In the genomic region with DNA sequence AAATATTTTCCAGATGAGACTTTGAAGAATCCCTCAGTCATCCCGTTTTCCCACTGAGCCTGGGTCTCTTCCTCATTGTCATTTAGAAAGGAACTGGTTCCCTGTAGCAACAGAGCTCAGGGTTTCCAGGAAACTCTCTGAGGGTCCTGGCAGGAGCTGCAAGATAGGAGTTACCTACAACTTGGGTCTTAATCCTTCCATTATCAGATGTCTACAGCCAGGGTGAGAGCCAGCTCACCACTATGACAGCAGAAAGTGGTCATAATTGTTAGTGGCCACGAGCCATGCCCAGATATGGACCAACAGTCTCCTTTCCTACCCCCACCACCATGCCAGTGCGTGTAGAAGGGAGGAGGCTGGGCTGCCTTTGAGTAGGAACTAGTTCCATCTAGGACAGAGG, we compare ENCODE assay signal across 29 mouse cellular contexts. TPM values are rescaled to one million over a fixed set of nuclear protein-coding genes. Genes with fewer than 3 reads are reported as not detected.
"Had no signal": no experiment of that assay in that cellular context is flagged by ENCODE, and none has a peak within 500 bp of the region (broad histone marks: within the 10 kb centered on the region; RNA-seq: fewer than 3 reads in every experiment).

No protein-coding gene starts in this region.

RNA-seq across cellular contexts. Expression of gene Slc7a15, which starts 51.2 kb away (rescaled TPM):
- total RNA-seq: forebrain, postnatal 0 days; gastrocnemius, adult 18-20 months; gastrocnemius, adult 8-10 months; gastrocnemius, postnatal 14 days; gastrocnemius, postnatal 36 days; heart, adult 18-20 months; heart, adult 8-10 months; heart, postnatal 10 days; heart, postnatal 25 days; heart, postnatal 4 days; layer of hippocampus, adult 2 months; layer of hippocampus, postnatal 10 days; layer of hippocampus, postnatal 25 days; left cerebral cortex, adult 2 months; left cerebral cortex, postnatal 36 days had no signal
- polyA plus RNA-seq: forebrain, postnatal 0 days; heart, embryonic 10.5 days; heart, embryonic 12.5 days; heart, embryonic 14.5 days; heart, embryonic 16.5 days; hindbrain, embryonic 10.5 days; hindbrain, embryonic 12.5 days; hindbrain, embryonic 14.5 days; hindbrain, embryonic 16.5 days; inflammation-experienced regulatory T-cells, adult 6 months; kidney, embryonic 14.5 days; kidney, embryonic 16.5 days; limb, embryonic 10.5 days; limb, embryonic 12.5 days; limb, embryonic 14.5 days had no signal
